Mouse (Mus musculus) kidney, postnatal 36 days (tissue): ENCODE results near the gene Olfr860.
"Not testable (repeated sequence)": the region's sequence is repeated elsewhere in the genome, so short reads cannot be mapped to it uniquely, and the experiment has no call there.

Source experiments
- DNase-seq, 2 experiments: peaks; one replicate each; pipeline ENCODE4 v3.0.0; 2021 to 2022; ENCODE audit warnings: mixed read lengths in 2 of 2

Olfr860 gene

GRCm38 (mm10) chr9:19849647-19850046, at the start of gene Olfr860:
TSS of gene Olfr860 (minus strand) at chr9:19849747.
- DNase-seq: no peak

DNA sequence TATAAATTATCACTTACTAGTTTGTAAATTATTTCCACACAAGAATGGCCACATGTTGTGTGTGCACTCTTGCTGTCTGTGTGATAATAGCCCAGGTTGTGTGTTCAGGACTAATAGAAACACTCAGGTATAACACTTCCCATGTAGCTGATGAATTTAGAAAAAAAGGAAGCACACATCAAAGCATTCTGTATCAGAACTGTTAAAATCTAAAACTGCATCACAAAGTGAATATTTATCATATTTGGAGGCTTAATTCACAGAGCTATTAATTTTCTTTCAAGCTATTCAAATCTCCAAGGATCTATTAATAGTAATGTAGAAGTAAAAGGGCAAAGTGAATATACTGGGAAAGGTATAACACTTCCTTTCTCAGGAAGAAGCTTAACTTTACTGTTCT, 38.4 kb upstream of the Olfr860 start, which contains the start of gene Olfr862:
Olfr862 (minus strand) TSS at position 101 of the 400 bp plus-strand sequence.
- no peak for DNase-seq

- not testable (repeated sequence) for DNase-seq
These were observed 44.9 kb downstream of the Olfr860 start, which contains the start of gene Olfr859 for GRCm38 (mm10) chr9:19804606-19805005. TSS of gene Olfr859 (plus strand) at chr9:19804906.

DNA sequence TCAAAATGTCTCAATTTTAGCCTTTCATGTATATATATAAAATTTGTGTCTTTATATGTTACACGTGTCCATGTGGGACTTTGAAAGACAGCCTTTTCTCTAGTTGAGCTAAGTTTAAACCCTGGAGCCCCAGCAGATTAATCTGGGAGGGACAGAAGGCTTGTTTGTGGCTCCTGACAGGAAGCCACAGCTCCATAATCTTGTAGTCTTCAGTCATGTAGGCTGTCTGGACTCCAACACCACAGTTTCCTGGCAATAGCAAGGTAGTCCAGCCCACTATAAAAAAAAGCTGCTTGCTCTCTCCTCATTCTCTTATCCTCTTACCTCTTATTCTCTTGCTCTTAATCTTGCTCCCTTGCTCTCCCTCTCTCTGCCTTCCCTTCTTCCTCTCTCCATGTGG, 46.5 kb downstream of the Olfr860 start:
- DNase-seq: no peak
